Mouse (Mus musculus) lung, postnatal 36 days (tissue): ENCODE results near the gene Tomm20l.

ENCODE experiments used
- DNase-seq: peaks from one replicate; pipeline ENCODE4 v3.0.0; 2022; ENCODE audit warnings: mixed read lengths

The Tomm20l gene

DNA sequence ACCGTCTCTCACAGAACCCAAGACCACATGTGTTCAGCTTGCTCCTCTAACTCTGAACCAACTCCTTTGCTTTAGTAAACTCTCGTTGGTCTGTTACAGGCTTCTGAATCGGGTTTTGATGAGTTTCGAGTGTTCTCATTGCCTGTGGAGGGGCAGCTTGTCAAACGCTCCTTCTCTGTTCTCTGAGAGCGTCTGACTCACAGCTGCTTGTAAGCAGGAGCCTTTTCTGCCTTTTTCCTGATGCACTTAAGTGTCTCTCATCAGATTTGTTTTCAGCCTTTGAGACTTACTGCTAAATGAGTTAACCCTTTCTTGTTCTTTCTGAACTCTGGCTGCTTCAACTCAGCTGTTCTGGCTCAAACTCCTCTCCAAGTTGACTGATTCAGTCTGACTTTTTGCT, 46.7 kb downstream of the Tomm20l start:
- peak; percentile 27 for DNase-seq

DNA sequence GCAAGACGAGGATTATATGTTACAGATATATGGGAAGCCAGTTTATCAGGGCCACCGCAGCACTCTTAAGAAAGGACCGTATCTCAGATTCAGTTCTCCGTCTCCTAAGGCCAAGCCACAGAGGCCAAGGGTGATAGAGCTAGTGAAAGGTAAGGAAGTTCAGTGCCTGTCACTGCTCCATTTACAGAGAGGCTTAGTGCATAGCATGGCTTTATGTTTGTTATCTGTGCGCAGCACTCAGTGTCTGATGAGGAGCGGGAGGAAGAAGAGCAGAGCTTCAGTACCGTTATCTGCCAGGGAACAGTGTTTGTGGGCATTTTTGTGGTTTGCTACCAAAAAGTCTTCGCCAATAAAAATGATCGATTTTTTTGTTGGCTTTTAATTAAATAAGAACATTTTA, 53.2 kb downstream of the Tomm20l start:
- DNase-seq: no peak

DNA sequence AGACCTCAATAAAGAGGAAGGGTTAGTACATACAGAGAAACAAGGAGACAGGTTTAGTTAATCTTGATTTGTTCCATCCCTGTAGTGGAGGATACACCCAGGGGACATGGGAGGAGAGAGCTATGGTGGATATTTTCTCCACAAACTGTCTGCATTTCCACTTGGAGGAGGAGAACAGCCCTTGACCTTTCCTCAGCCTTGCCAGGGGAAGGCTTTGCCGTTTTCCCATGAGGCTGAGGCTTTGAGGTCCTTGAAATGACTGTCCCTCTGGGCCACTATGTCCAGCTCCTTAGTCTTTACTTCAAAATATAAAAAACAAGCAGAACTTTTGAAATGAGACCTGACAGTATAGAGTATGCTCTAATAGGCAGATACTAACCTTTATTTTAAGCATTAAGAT, 58.7 kb downstream of the Tomm20l start:
- DNase-seq: no peak
